Mouse (Mus musculus) thymus, adult 2 months (tissue): ENCODE results near the gene Olfr281.

Experiments
- CTCF ChIP-seq: fragments of 200-500 bp; IDR thresholded peaks from 2 replicates; pipeline ENCODE4 v1.5.1; 2012; ENCODE audit warnings: mild to moderate bottlenecking, control low read depth, low read length, moderate library complexity, borderline replicate concordance; ENCODE audit not compliant: control insufficient read depth, poor library complexity, insufficient read depth; ENCODE audit errors: extremely low read depth
- POLR2A ChIP-seq: fragments of 200-500 bp; IDR thresholded peaks from 2 replicates; pipeline ENCODE4 v1.6.1; 2012; ENCODE audit warnings: mild to moderate bottlenecking, low read length, control low read depth, moderate library complexity; ENCODE audit not compliant: control insufficient read depth, poor library complexity, insufficient read depth; ENCODE audit errors: extremely low read depth

GRCm38 (mm10) chr15:98425188-98425587 lies 27.2 kb upstream of the Olfr281 start:
- no peak for TF ChIP-seq CTCF
- TF ChIP-seq POLR2A, result no peak
